Mouse (Mus musculus): ENCODE results near the gene Gfod1. TPM values are rescaled to one million over a fixed set of nuclear protein-coding genes. Genes with fewer than 3 reads are reported as not detected.

Gfod1 gene
- 100 to 1,000 TPM; 116 to 128 TPM for total RNA-seq (2021)
- long read RNA-seq, experiment 1, partial matches to known transcripts, result 0 of 70 reads
- long read RNA-seq, experiment 1, other reads (novel, unspliced or antisense), result 70 of 70 reads
- long read RNA-seq, experiment 2, partial matches to known transcripts, result 0 of 40 reads
- long read RNA-seq, experiment 2, other reads (novel, unspliced or antisense), result 39 of 40 reads

GRCm38 (mm10) chr13:43304018-43304431 is at the start of gene Gfod1:
Gene Gfod1, minus strand, starts transcription at chr13:43304172.
- DNase-seq (ENCODE audit: low spot score in 2 of 2), result peak; percentile 95 to 97

GRCm38 (mm10) chr13:43353356-43353755 is 49.4 kb upstream of the Gfod1 start:
- DNase-seq (ENCODE audit: low spot score in 2 of 2), result no peak

GRCm38 (mm10) chr13:43350489-43351169 is 46.7 kb upstream of the Gfod1 start:
- DNase-seq (ENCODE audit: low spot score in 2 of 2), result no peak

- no peak for DNase-seq (ENCODE audit: low spot score in 2 of 2)
Observed at GRCm38 (mm10) chr13:43349376-43349775, 45.4 kb upstream of the Gfod1 start.

- DNase-seq (ENCODE audit: low spot score in 2 of 2), result no peak
Observed at GRCm38 (mm10) chr13:43346825-43347224, 42.9 kb upstream of the Gfod1 start.

- DNase-seq (ENCODE audit: low spot score in 2 of 2), result no peak
Observed at GRCm38 (mm10) chr13:43338632-43339031, 34.7 kb upstream of the Gfod1 start.

GRCm38 (mm10) chr13:43338001-43338400 is 34.0 kb upstream of the Gfod1 start:
- peak in 1 of 2 experiments; percentile 15 for DNase-seq (ENCODE audit: low spot score in 2 of 2)

- DNase-seq (ENCODE audit: low spot score in 2 of 2), result no peak
Observed at GRCm38 (mm10) chr13:43336425-43337221, 32.7 kb upstream of the Gfod1 start.

- peak in 1 of 2 experiments; percentile 8 for DNase-seq (ENCODE audit: low spot score in 2 of 2)
Observed at GRCm38 (mm10) chr13:43332591-43332990, 28.6 kb upstream of the Gfod1 start.

- DNase-seq (ENCODE audit: low spot score in 2 of 2), result no peak
Observed at GRCm38 (mm10) chr13:43331721-43332444, 27.9 kb upstream of the Gfod1 start.

- no peak for DNase-seq (ENCODE audit: low spot score in 2 of 2)
Observed at GRCm38 (mm10) chr13:43325427-43325826, 21.5 kb upstream of the Gfod1 start.

- DNase-seq (ENCODE audit: low spot score in 2 of 2), result no peak
Observed at GRCm38 (mm10) chr13:43321492-43321891, 17.5 kb upstream of the Gfod1 start.

- no peak for DNase-seq (ENCODE audit: low spot score in 2 of 2)
Observed at GRCm38 (mm10) chr13:43319396-43319795, 15.4 kb upstream of the Gfod1 start.

- DNase-seq (ENCODE audit: low spot score in 2 of 2), result no peak
Observed at GRCm38 (mm10) chr13:43317411-43317810, 13.4 kb upstream of the Gfod1 start.

GRCm38 (mm10) chr13:43305181-43305924 is 1.4 kb upstream of the Gfod1 start:
- no peak for DNase-seq (ENCODE audit: low spot score in 2 of 2)

GRCm38 (mm10) chr13:43304700-43305099 is 728 bp upstream of the Gfod1 start:
- DNase-seq (ENCODE audit: low spot score in 2 of 2), result no peak

- DNase-seq (ENCODE audit: low spot score in 2 of 2), result peak in 1 of 2 experiments; percentile 56
Observed at GRCm38 (mm10) chr13:43303161-43303965, 609 bp downstream of the Gfod1 start.

- no peak for DNase-seq (ENCODE audit: low spot score in 2 of 2)
Observed at GRCm38 (mm10) chr13:43302651-43303160, 1.3 kb downstream of the Gfod1 start.

- no peak for DNase-seq (ENCODE audit: low spot score in 2 of 2)
Observed at GRCm38 (mm10) chr13:43302239-43302638, 1.7 kb downstream of the Gfod1 start.

GRCm38 (mm10) chr13:43300906-43301305 is 3.1 kb downstream of the Gfod1 start:
- no peak for DNase-seq (ENCODE audit: low spot score in 2 of 2)
